Mouse (Mus musculus): Measurements from ENCODE around the gene Slc13a4. TPM values are rescaled to one million over a fixed set of nuclear protein-coding genes. Genes with fewer than 3 reads are reported as not detected.

Gene Slc13a4
- polyA plus RNA-seq, 1 experiment, result not detected

GRCm38 (mm10) chr6:35271094-35271855 is 36.7 kb downstream of the Slc13a4 start:
- no peak for TF ChIP-seq CTCF (IDR thresholded peaks at IDR 0.05; ENCODE audit: insufficient read depth, low read depth, low read length)
- no peak for TF ChIP-seq POLR2A (IDR thresholded peaks at IDR 0.05; ENCODE audit: insufficient read depth, low read depth, low read length)
- WGBS, result 62% methylated on average over 12 of the region's 12 CpGs
- Histone ChIP-seq H3K4me3 (ENCODE audit: insufficient read depth, low read depth, low read length) (no peak overlapping the region), H3K27ac (ENCODE audit: insufficient read depth, low read depth, low read length) (no peak overlapping the region), H3K4me1 (ENCODE audit: control insufficient read depth, insufficient read depth, low read length) (no peaks in the 10 kb centered on the region)

GRCm38 (mm10) chr6:35269643-35270042 is 38.3 kb downstream of the Slc13a4 start:
- no peak overlapping the region for H3K27ac ChIP-seq (ENCODE audit: insufficient read depth, low read depth, low read length)
- TF ChIP-seq CTCF (IDR thresholded peaks at IDR 0.05; ENCODE audit: insufficient read depth, low read depth, low read length), result no peak
- TF ChIP-seq POLR2A (IDR thresholded peaks at IDR 0.05; ENCODE audit: insufficient read depth, low read depth, low read length), result no peak
- H3K4me1 ChIP-seq (ENCODE audit: control insufficient read depth, insufficient read depth, low read length), result no peaks in the 10 kb centered on the region
- 69% methylated on average over 13 of the region's 13 CpGs for WGBS
- H3K4me3 ChIP-seq (ENCODE audit: insufficient read depth, low read depth, low read length), result no peak overlapping the region

GRCm38 (mm10) chr6:35268711-35269110 is 39.2 kb downstream of the Slc13a4 start:
- Histone ChIP-seq H3K4me3 (ENCODE audit: insufficient read depth, low read depth, low read length) (no peak overlapping the region), H3K4me1 (ENCODE audit: control insufficient read depth, insufficient read depth, low read length) (no peaks in the 10 kb centered on the region), H3K27ac (ENCODE audit: insufficient read depth, low read depth, low read length) (no peak overlapping the region)
- TF ChIP-seq CTCF (IDR thresholded peaks at IDR 0.05; ENCODE audit: insufficient read depth, low read depth, low read length) (no peak), POLR2A (IDR thresholded peaks at IDR 0.05; ENCODE audit: insufficient read depth, low read depth, low read length) (no peak)
- WGBS, result 99% methylated on average over 13 of the region's 13 CpGs

GRCm38 (mm10) chr6:35265580-35266278 is 42.2 kb downstream of the Slc13a4 start:
- Histone ChIP-seq H3K4me1 (ENCODE audit: control insufficient read depth, insufficient read depth, low read length) (peaks cover 4% of the 10 kb centered on the region), H3K27ac (ENCODE audit: insufficient read depth, low read depth, low read length) (no peak overlapping the region), H3K4me3 (ENCODE audit: insufficient read depth, low read depth, low read length) (no peak overlapping the region)
- WGBS, result 79% methylated on average over 15 of the region's 15 CpGs
- TF ChIP-seq POLR2A (IDR thresholded peaks at IDR 0.05; ENCODE audit: insufficient read depth, low read depth, low read length) (no peak), CTCF (IDR thresholded peaks at IDR 0.05; ENCODE audit: insufficient read depth, low read depth, low read length) (no peak)

GRCm38 (mm10) chr6:35260531-35260930 is 47.4 kb downstream of the Slc13a4 start:
- WGBS, result 53% methylated on average over 7 of the region's 7 CpGs
- no peak for TF ChIP-seq POLR2A (IDR thresholded peaks at IDR 0.05; ENCODE audit: insufficient read depth, low read depth, low read length)
- TF ChIP-seq CTCF (IDR thresholded peaks at IDR 0.05; ENCODE audit: insufficient read depth, low read depth, low read length), result no peak
- no peak overlapping the region for H3K4me3 ChIP-seq (ENCODE audit: insufficient read depth, low read depth, low read length)
- H3K27ac ChIP-seq (ENCODE audit: insufficient read depth, low read depth, low read length), result no peak overlapping the region
- peaks cover 14% of the 10 kb centered on the region for H3K4me1 ChIP-seq (ENCODE audit: control insufficient read depth, insufficient read depth, low read length)

- H3K4me1 ChIP-seq (ENCODE audit: control insufficient read depth, insufficient read depth, low read length), result peaks cover 20% of the 10 kb centered on the region
- WGBS, result 63% methylated on average over 5 of the region's 5 CpGs
- H3K4me3 ChIP-seq (ENCODE audit: insufficient read depth, low read depth, low read length), result no peak overlapping the region
- no peak overlapping the region for H3K27ac ChIP-seq (ENCODE audit: insufficient read depth, low read depth, low read length)
- TF ChIP-seq CTCF (IDR thresholded peaks at IDR 0.05; ENCODE audit: insufficient read depth, low read depth, low read length), result no peak
- no peak for TF ChIP-seq POLR2A (IDR thresholded peaks at IDR 0.05; ENCODE audit: insufficient read depth, low read depth, low read length)
Measured at GRCm38 (mm10) chr6:35259526-35259925, 48.4 kb downstream of the Slc13a4 start.

- 91% methylated on average over 2 of the region's 2 CpGs for WGBS
- Histone ChIP-seq H3K4me3 (ENCODE audit: insufficient read depth, low read depth, low read length) (no peak overlapping the region), H3K27ac (ENCODE audit: insufficient read depth, low read depth, low read length) (no peak overlapping the region), H3K4me1 (ENCODE audit: control insufficient read depth, insufficient read depth, low read length) (peaks cover 23% of the 10 kb centered on the region)
- no peak for TF ChIP-seq POLR2A (IDR thresholded peaks at IDR 0.05; ENCODE audit: insufficient read depth, low read depth, low read length)
- no peak for TF ChIP-seq CTCF (IDR thresholded peaks at IDR 0.05; ENCODE audit: insufficient read depth, low read depth, low read length)
Measured at GRCm38 (mm10) chr6:35258922-35259321, 49.0 kb downstream of the Slc13a4 start.

- Histone ChIP-seq H3K27ac (ENCODE audit: insufficient read depth, low read depth, low read length) (no peak overlapping the region), H3K4me3 (ENCODE audit: insufficient read depth, low read depth, low read length) (no peak overlapping the region), H3K4me1 (ENCODE audit: control insufficient read depth, insufficient read depth, low read length) (peaks cover 23% of the 10 kb centered on the region)
- WGBS, result 89% methylated on average over 13 of the region's 13 CpGs
- TF ChIP-seq CTCF (IDR thresholded peaks at IDR 0.05; ENCODE audit: insufficient read depth, low read depth, low read length), result no peak
- no peak for TF ChIP-seq POLR2A (IDR thresholded peaks at IDR 0.05; ENCODE audit: insufficient read depth, low read depth, low read length)
Measured at GRCm38 (mm10) chr6:35257626-35258190, 50.2 kb downstream of the Slc13a4 start.

- TF ChIP-seq CTCF (IDR thresholded peaks at IDR 0.05; ENCODE audit: insufficient read depth, low read depth, low read length), result no peak
- no peak for TF ChIP-seq POLR2A (IDR thresholded peaks at IDR 0.05; ENCODE audit: insufficient read depth, low read depth, low read length)
- peaks cover 23% of the 10 kb centered on the region for H3K4me1 ChIP-seq (ENCODE audit: control insufficient read depth, insufficient read depth, low read length)
- WGBS, result 37% methylated on average over 7 of the region's 7 CpGs
- no peak overlapping the region for H3K4me3 ChIP-seq (ENCODE audit: insufficient read depth, low read depth, low read length)
- peak overlapping the region; percentile 21; the same call in 1 of the 2 replicates for H3K27ac ChIP-seq (ENCODE audit: insufficient read depth, low read depth, low read length)
Measured at GRCm38 (mm10) chr6:35256691-35257090, 51.2 kb downstream of the Slc13a4 start.

Data from olfactory bulb, adult 2 months (tissue).